Mouse (Mus musculus): ENCODE results near the gene Paqr3. TPM values are rescaled to one million over a fixed set of nuclear protein-coding genes. Genes with fewer than 3 reads are reported as not detected.

The Paqr3 gene
- polyA plus RNA-seq (2014; fragmentation: Nextera tagmentation; extraction: Ambion mirVana): 12.3 and 14.0 TPM in 2 replicates

GRCm38 (mm10) chr5:97111207-97111910 is at the start of gene Paqr3:
Gene Paqr3 (minus strand): TSS chr5:97111596.
- peak within 1 kb of the TSS; percentile 64 for H3K4me3 ChIP-seq (ENCODE audit: low read depth, low read length)
- H3K4me1 ChIP-seq (replicated peaks; ENCODE audit: control insufficient read depth, insufficient read depth, low read length): 0 out of 2 replicates have a peak, but pooled peaks cover 2% of the 10 kb centered on the region
- no peaks in the 10 kb centered on the region for H3K27me3 ChIP-seq (ENCODE audit: control insufficient read depth, insufficient read depth, low read length)
- H3K36me3 ChIP-seq (ENCODE audit: control insufficient read depth, insufficient read depth, low read length): no peaks in the 10 kb centered on the region
- ATAC-seq (replicated peaks; ENCODE audit: low FRiP score) (peak; percentile 99), DNase-seq (ENCODE audit: low spot score) (peak; percentile 98)
- no peaks in the 10 kb centered on the region for H3K9me3 ChIP-seq (ENCODE audit: control insufficient read depth, low read length)
- H3K9ac ChIP-seq (ENCODE audit: low read length): peak within 1 kb of the TSS; percentile 67
- under 1% methylated on average over 61 of the region's 62 CpGs for WGBS
- no peak within 1 kb of the TSS for H3K27ac ChIP-seq (ENCODE audit: low read depth, low read length)
- H3K4me2 ChIP-seq (ENCODE audit: low read depth, low read length, severe bottlenecking): peak within 1 kb of the TSS; percentile 69

GRCm38 (mm10) chr5:97154688-97155087 is 43.3 kb upstream of the Paqr3 start:
- H3K4me3 ChIP-seq (ENCODE audit: low read depth, low read length): no peak overlapping the region
- no peaks in the 10 kb centered on the region for H3K27me3 ChIP-seq (ENCODE audit: control insufficient read depth, insufficient read depth, low read length)
- H3K9ac ChIP-seq (ENCODE audit: low read length): no peak overlapping the region
- no peak overlapping the region for H3K27ac ChIP-seq (ENCODE audit: low read depth, low read length)
- no peaks in the 10 kb centered on the region for H3K4me1 ChIP-seq (replicated peaks; ENCODE audit: control insufficient read depth, insufficient read depth, low read length)
- DNase-seq (ENCODE audit: low spot score) (no peak), ATAC-seq (replicated peaks; ENCODE audit: low FRiP score) (no peak)
- no peak overlapping the region for H3K4me2 ChIP-seq (ENCODE audit: low read depth, low read length, severe bottlenecking)
- H3K9me3 ChIP-seq (ENCODE audit: control insufficient read depth, low read length): no peaks in the 10 kb centered on the region
- no peaks in the 10 kb centered on the region for H3K36me3 ChIP-seq (ENCODE audit: control insufficient read depth, insufficient read depth, low read length)
- 58% methylated on average over 1 of the region's 1 CpGs for WGBS

- ATAC-seq (replicated peaks; ENCODE audit: low FRiP score): no peak
- no peaks in the 10 kb centered on the region for H3K9me3 ChIP-seq (ENCODE audit: control insufficient read depth, low read length)
- no peaks in the 10 kb centered on the region for H3K27me3 ChIP-seq (ENCODE audit: control insufficient read depth, insufficient read depth, low read length)
- H3K9ac ChIP-seq (ENCODE audit: low read length): no peak overlapping the region
- no peak overlapping the region for H3K27ac ChIP-seq (ENCODE audit: low read depth, low read length)
- H3K4me2 ChIP-seq (ENCODE audit: low read depth, low read length, severe bottlenecking): no peak overlapping the region
- no peak overlapping the region for H3K4me3 ChIP-seq (ENCODE audit: low read depth, low read length)
- no peaks in the 10 kb centered on the region for H3K36me3 ChIP-seq (ENCODE audit: control insufficient read depth, insufficient read depth, low read length)
- H3K4me1 ChIP-seq (replicated peaks; ENCODE audit: control insufficient read depth, insufficient read depth, low read length): no peaks in the 10 kb centered on the region
- 89% methylated on average over 2 of the region's 2 CpGs for WGBS
- DNase-seq (ENCODE audit: low spot score): no peak
These were observed 23.9 kb upstream of the Paqr3 start for GRCm38 (mm10) chr5:97135331-97135730.

- no peaks in the 10 kb centered on the region for H3K36me3 ChIP-seq (ENCODE audit: control insufficient read depth, insufficient read depth, low read length)
- H3K9ac ChIP-seq (ENCODE audit: low read length): no peak overlapping the region
- no peak overlapping the region for H3K27ac ChIP-seq (ENCODE audit: low read depth, low read length)
- DNase-seq (ENCODE audit: low spot score) (no peak), ATAC-seq (replicated peaks; ENCODE audit: low FRiP score) (no peak)
- H3K4me3 ChIP-seq (ENCODE audit: low read depth, low read length): no peak overlapping the region
- H3K27me3 ChIP-seq (ENCODE audit: control insufficient read depth, insufficient read depth, low read length): no peaks in the 10 kb centered on the region
- H3K4me1 ChIP-seq (replicated peaks; ENCODE audit: control insufficient read depth, insufficient read depth, low read length): no peaks in the 10 kb centered on the region
- H3K9me3 ChIP-seq (ENCODE audit: control insufficient read depth, low read length): no peaks in the 10 kb centered on the region
- WGBS: 92% methylated on average over 2 of the region's 2 CpGs
- no peak overlapping the region for H3K4me2 ChIP-seq (ENCODE audit: low read depth, low read length, severe bottlenecking)
These were observed 18.2 kb upstream of the Paqr3 start for GRCm38 (mm10) chr5:97129589-97129988.

- ATAC-seq (replicated peaks; ENCODE audit: low FRiP score) (peak; percentile 65), DNase-seq (ENCODE audit: low spot score) (peak; percentile 75)
- H3K27me3 ChIP-seq (ENCODE audit: control insufficient read depth, insufficient read depth, low read length): no peaks in the 10 kb centered on the region
- 54% methylated on average over 21 of the region's 21 CpGs for WGBS
- no peaks in the 10 kb centered on the region for H3K36me3 ChIP-seq (ENCODE audit: control insufficient read depth, insufficient read depth, low read length)
- H3K4me3 ChIP-seq (ENCODE audit: low read depth, low read length): no peak overlapping the region
- no peak overlapping the region for H3K9ac ChIP-seq (ENCODE audit: low read length)
- no peak overlapping the region for H3K27ac ChIP-seq (ENCODE audit: low read depth, low read length)
- H3K9me3 ChIP-seq (ENCODE audit: control insufficient read depth, low read length): no peaks in the 10 kb centered on the region
- H3K4me2 ChIP-seq (ENCODE audit: low read depth, low read length, severe bottlenecking): no peak overlapping the region
- no peaks in the 10 kb centered on the region for H3K4me1 ChIP-seq (replicated peaks; ENCODE audit: control insufficient read depth, insufficient read depth, low read length)
These were observed 17.1 kb upstream of the Paqr3 start for GRCm38 (mm10) chr5:97128242-97129226.

GRCm38 (mm10) chr5:97127284-97127683 is 15.9 kb upstream of the Paqr3 start:
- no peak for ATAC-seq (replicated peaks; ENCODE audit: low FRiP score)
- no peak overlapping the region for H3K27ac ChIP-seq (ENCODE audit: low read depth, low read length)
- H3K4me2 ChIP-seq (ENCODE audit: low read depth, low read length, severe bottlenecking): no peak overlapping the region
- no peaks in the 10 kb centered on the region for H3K27me3 ChIP-seq (ENCODE audit: control insufficient read depth, insufficient read depth, low read length)
- 82% methylated on average over 6 of the region's 6 CpGs for WGBS
- H3K9ac ChIP-seq (ENCODE audit: low read length): no peak overlapping the region
- no peak for DNase-seq (ENCODE audit: low spot score)
- H3K4me3 ChIP-seq (ENCODE audit: low read depth, low read length): no peak overlapping the region
- no peaks in the 10 kb centered on the region for H3K36me3 ChIP-seq (ENCODE audit: control insufficient read depth, insufficient read depth, low read length)
- H3K9me3 ChIP-seq (ENCODE audit: control insufficient read depth, low read length): no peaks in the 10 kb centered on the region
- H3K4me1 ChIP-seq (replicated peaks; ENCODE audit: control insufficient read depth, insufficient read depth, low read length): no peaks in the 10 kb centered on the region

- DNase-seq (ENCODE audit: low spot score) (peak; percentile 65), ATAC-seq (replicated peaks; ENCODE audit: low FRiP score) (peak; percentile 79)
- WGBS: 18% methylated on average over 4 of the region's 4 CpGs
- H3K4me1 ChIP-seq (replicated peaks; ENCODE audit: control insufficient read depth, insufficient read depth, low read length): no peaks in the 10 kb centered on the region
- H3K4me2 ChIP-seq (ENCODE audit: low read depth, low read length, severe bottlenecking): no peak overlapping the region
- no peaks in the 10 kb centered on the region for H3K9me3 ChIP-seq (ENCODE audit: control insufficient read depth, low read length)
- H3K27ac ChIP-seq (ENCODE audit: low read depth, low read length): no peak overlapping the region
- no peaks in the 10 kb centered on the region for H3K36me3 ChIP-seq (ENCODE audit: control insufficient read depth, insufficient read depth, low read length)
- no peak overlapping the region for H3K4me3 ChIP-seq (ENCODE audit: low read depth, low read length)
- no peak overlapping the region for H3K9ac ChIP-seq (ENCODE audit: low read length)
- no peaks in the 10 kb centered on the region for H3K27me3 ChIP-seq (ENCODE audit: control insufficient read depth, insufficient read depth, low read length)
These were observed 14.6 kb upstream of the Paqr3 start for GRCm38 (mm10) chr5:97126005-97126404.

- Histone ChIP-seq H3K9me3 (ENCODE audit: control insufficient read depth, low read length) (no peaks in the 10 kb centered on the region), H3K4me2 (ENCODE audit: low read depth, low read length, severe bottlenecking) (no peak overlapping the region), H3K27me3 (ENCODE audit: control insufficient read depth, insufficient read depth, low read length) (no peaks in the 10 kb centered on the region), H3K9ac (ENCODE audit: low read length) (no peak overlapping the region), H3K36me3 (ENCODE audit: control insufficient read depth, insufficient read depth, low read length) (no peaks in the 10 kb centered on the region), H3K4me3 (ENCODE audit: low read depth, low read length) (no peak overlapping the region), H3K27ac (ENCODE audit: low read depth, low read length) (no peak overlapping the region), H3K4me1 (replicated peaks; ENCODE audit: control insufficient read depth, insufficient read depth, low read length) (no peaks in the 10 kb centered on the region)
- ATAC-seq (replicated peaks; ENCODE audit: low FRiP score) (peak; percentile 34), DNase-seq (ENCODE audit: low spot score) (no peak)
- 69% methylated on average over 10 of the region's 10 CpGs for WGBS
These were observed 14.1 kb upstream of the Paqr3 start for GRCm38 (mm10) chr5:97125459-97125970.

Measured in forebrain, embryonic 11.5 days (tissue).